28 mouse cellular contexts compared by ENCODE assay signal in the genomic region with DNA sequence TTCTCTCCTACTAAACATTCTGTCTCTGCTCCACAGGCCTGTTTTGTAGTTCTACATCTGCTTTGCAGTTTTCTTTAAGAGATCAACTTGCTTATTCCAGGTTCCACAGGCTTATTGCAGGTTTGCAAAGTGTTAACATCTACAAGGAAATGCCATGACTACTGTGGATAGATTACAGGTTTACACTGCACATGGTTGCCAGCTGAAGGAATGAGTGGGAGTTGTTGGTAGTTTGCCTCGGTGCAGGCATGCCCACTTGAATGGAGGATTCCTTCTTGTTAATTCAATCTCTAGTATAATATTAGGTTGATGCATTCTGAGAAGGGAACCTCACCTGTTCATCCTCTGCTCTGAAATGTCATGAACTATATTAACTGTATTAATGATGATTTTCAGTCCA.
DNase-seq lines count a peak whose midpoint lies in the region; ATAC-seq and TF ChIP-seq lines count a peak whose summit lies in the region.
"Had no signal": no experiment of that assay in that cellular context is flagged by ENCODE, and none has a peak within 500 bp of the region (broad histone marks: within the 10 kb centered on the region; RNA-seq: fewer than 3 reads in every experiment).

No protein-coding gene starts in this region.

- H3K4me2 ChIP-seq in kidney, postnatal 0 days (ENCODE audit: low read length), result no peak overlapping the region
- H3K4me2 ChIP-seq: embryonic facial prominence, embryonic 13.5 days; forebrain, embryonic 12.5 days; forebrain, embryonic 15.5 days; heart, embryonic 13.5 days; hindbrain, embryonic 14.5 days had no signal

- H3K27ac ChIP-seq in kidney, postnatal 0 days, result no peak overlapping the region
- H3K27ac ChIP-seq in kidney, adult 2 months (ENCODE audit: insufficient read depth, low read depth, low read length), result no peak overlapping the region
- H3K27ac ChIP-seq: embryonic facial prominence, embryonic 10.5 days; embryonic facial prominence, embryonic 13.5 days; forebrain, embryonic 12.5 days; forebrain, embryonic 15.5 days; heart, adult 2 months; heart, embryonic 10.5 days; heart, embryonic 13.5 days; hindbrain, embryonic 14.5 days; hindbrain, postnatal 0 days had no signal

- TF ChIP-seq POLR2A in kidney, adult 2 months (IDR thresholded peaks at IDR 0.05; ENCODE audit: low read depth, low read length), result no peak

- no peaks in the 10 kb centered on the region for H3K9me3 ChIP-seq in kidney, postnatal 0 days (replicated peaks; ENCODE audit: low read length)
- H3K9me3 ChIP-seq: embryonic facial prominence, embryonic 10.5 days; embryonic facial prominence, embryonic 13.5 days; forebrain, embryonic 12.5 days; forebrain, embryonic 15.5 days; heart, embryonic 10.5 days; heart, embryonic 13.5 days had no signal

- DNase-seq in kidney, postnatal 0 days (ENCODE audit: low spot score), result peak; percentile 3
- DNase-seq in kidney, adult 2 months, result no peak
- DNase-seq in right cerebral cortex, adult 2 months (ENCODE audit: low spot score in 2 of 2), result peak; percentile 5 to 29
- no peak for DNase-seq in right cerebral cortex, postnatal 36 days (ENCODE audit: low spot score in 2 of 2)
- DNase-seq in telencephalon, adult 2 months (ENCODE audit: low read depth, low spot score), result peak; percentile 31
- DNase-seq in layer of hippocampus, postnatal 14 days (ENCODE audit: low spot score in 2 of 2), result no peak
- DNase-seq: adrenal gland, adult 2 months; adrenal gland, postnatal 14 days; cerebellum, adult 11-12 months; cerebellum, adult 8-10 months; cerebellum, postnatal 10 days; cerebellum, postnatal 36 days; embryo, embryonic 11 days; gastrocnemius, postnatal 10 days; gastrocnemius, postnatal 36 days; heart, adult 2 months; heart, postnatal 14 days; heart, postnatal 4 days had no signal

- H3K4me1 ChIP-seq in kidney, postnatal 0 days (replicated peaks; ENCODE audit: insufficient read depth, low read length), result no peaks in the 10 kb centered on the region
- no peaks in the 10 kb centered on the region for H3K4me1 ChIP-seq in kidney, adult 2 months (ENCODE audit: control insufficient read depth, insufficient read depth, low read length)
- H3K4me1 ChIP-seq: embryonic facial prominence, embryonic 10.5 days; embryonic facial prominence, embryonic 13.5 days; forebrain, embryonic 15.5 days; heart, embryonic 10.5 days; heart, embryonic 13.5 days had no signal

- no peaks in the 10 kb centered on the region for H3K27me3 ChIP-seq in kidney, postnatal 0 days (ENCODE audit: insufficient read depth, low read length)
- H3K27me3 ChIP-seq in kidney, adult 2 months (replicated peaks; ENCODE audit: control insufficient read depth, insufficient read depth, low read length), result no peaks in the 10 kb centered on the region
- H3K27me3 ChIP-seq: embryonic facial prominence, embryonic 13.5 days; forebrain, embryonic 12.5 days; forebrain, embryonic 15.5 days; heart, embryonic 13.5 days had no signal

- TF ChIP-seq CTCF in kidney, postnatal 0 days (IDR thresholded peaks at IDR 0.05; ENCODE audit: low read depth), result no peak
- TF ChIP-seq CTCF in kidney, adult 2 months (conservative IDR thresholded peaks at IDR 0.05; ENCODE audit: insufficient read depth, insufficient read length, low read depth, low read length), result no peak

- H3K36me3 ChIP-seq in kidney, postnatal 0 days (ENCODE audit: insufficient read depth, low read length), result no peaks in the 10 kb centered on the region
- no peaks in the 10 kb centered on the region for H3K36me3 ChIP-seq in kidney, adult 2 months (ENCODE audit: control insufficient read depth, insufficient read depth, low read length)
- H3K36me3 ChIP-seq: embryonic facial prominence, embryonic 10.5 days; embryonic facial prominence, embryonic 13.5 days; forebrain, embryonic 12.5 days; forebrain, embryonic 15.5 days; heart, embryonic 10.5 days; heart, embryonic 13.5 days had no signal

- WGBS in kidney, postnatal 0 days, result 21% methylated on average over 1 of the region's 1 CpGs
- 27% methylated on average over 1 of the region's 1 CpGs for WGBS in kidney, adult 2 months

- no peak overlapping the region for H3K9ac ChIP-seq in kidney, postnatal 0 days (ENCODE audit: low read depth, low read length)
- H3K9ac ChIP-seq: embryonic facial prominence, embryonic 13.5 days; forebrain, embryonic 12.5 days; forebrain, embryonic 15.5 days; heart, embryonic 13.5 days; hindbrain, embryonic 14.5 days had no signal

- ATAC-seq in kidney, postnatal 0 days (replicated peaks; ENCODE audit: low FRiP score, low read depth), result no peak
- ATAC-seq: CD4-positive, CD25-positive, alpha-beta regulatory T cell, adult 4 months; forebrain, embryonic 15.5 days; hindbrain, postnatal 0 days had no signal

- no peak overlapping the region for H3K4me3 ChIP-seq in kidney, postnatal 0 days (replicated peaks; ENCODE audit: low read depth, low read length)
- no peak overlapping the region for H3K4me3 ChIP-seq in kidney, adult 2 months (ENCODE audit: insufficient read depth, low read depth, low read length)
- H3K4me3 ChIP-seq: embryonic facial prominence, embryonic 10.5 days; embryonic facial prominence, embryonic 13.5 days; erythroblast, embryonic 14.5 days; forebrain, embryonic 12.5 days; forebrain, embryonic 15.5 days; heart, adult 2 months; heart, embryonic 10.5 days; heart, embryonic 13.5 days had no signal

Comparison
In these comparisons a context has a peak if more than half of its experiments do, and no peak if none do; other contexts are left out.
1. DNase-seq: peak in kidney, postnatal 0 days (single experiment), right cerebral cortex, adult 2 months (2 of 2) and telencephalon, adult 2 months (single experiment); none in kidney, adult 2 months (single experiment), right cerebral cortex, postnatal 36 days (0 of 2) and layer of hippocampus, postnatal 14 days (0 of 2).